ENCODE assay signal across 17 mouse cellular contexts in genomic region chr13:96571016-96571361, GRCm38 (mm10). TPM values are rescaled to one million over a fixed set of nuclear protein-coding genes. Genes with fewer than 3 reads are reported as not detected.
DNase-seq lines count a peak whose midpoint lies in the region; ATAC-seq and TF ChIP-seq lines count a peak whose summit lies in the region.
"Had no signal": no experiment of that assay in that cellular context is flagged by ENCODE, and none has a peak within 500 bp of the region (broad histone marks: within the 10 kb centered on the region; RNA-seq: fewer than 3 reads in every experiment).

No protein-coding gene starts in this region.

- 30% methylated on average over 6 of the region's 6 CpGs for WGBS in kidney, adult 2 months
- 22% methylated on average over 6 of the region's 6 CpGs for whole genome bisulfite sequencing in stomach, embryonic 15.5 days
- 35% methylated on average over 6 of the region's 6 CpGs for WGBS in stomach, postnatal 0 days
- 66% methylated on average over 6 of the region's 6 CpGs for WGBS in liver, embryonic 16.5 days (ENCODE audit: insufficient replicate concordance)
- 67% methylated on average over 6 of the region's 6 CpGs for WGBS in hindbrain, embryonic 16.5 days

- no peak overlapping the region for H3K4me3 ChIP-seq in kidney, adult 2 months (ENCODE audit: insufficient read depth, low read depth, low read length)
- no peak overlapping the region for H3K4me3 ChIP-seq in stomach, embryonic 15.5 days (replicated peaks)
- no peak overlapping the region for H3K4me3 ChIP-seq in stomach, postnatal 0 days (ENCODE audit: low read depth, low read length)
- no peak overlapping the region for H3K4me3 ChIP-seq in liver, embryonic 16.5 days (ENCODE audit: low read depth, low read length)
- H3K4me3 ChIP-seq in hindbrain, embryonic 16.5 days (ENCODE audit: low read length), result no peak overlapping the region
- H3K4me3 ChIP-seq: heart, embryonic 12.5 days; hindbrain, embryonic 15.5 days; limb, embryonic 13.5 days had no signal

- no peak for TF ChIP-seq POLR2A in kidney, adult 2 months (IDR thresholded peaks at IDR 0.05; ENCODE audit: low read depth, low read length)

- H3K4me2 ChIP-seq in stomach, embryonic 15.5 days, result no peak overlapping the region
- no peak overlapping the region for H3K4me2 ChIP-seq in stomach, postnatal 0 days (replicated peaks; ENCODE audit: low read depth)
- no peak overlapping the region for H3K4me2 ChIP-seq in liver, embryonic 16.5 days (ENCODE audit: low read depth, low read length)
- no peak overlapping the region for H3K4me2 ChIP-seq in hindbrain, embryonic 16.5 days (ENCODE audit: low read length)
- H3K4me2 ChIP-seq: heart, embryonic 12.5 days; hindbrain, embryonic 15.5 days; limb, embryonic 13.5 days had no signal

- peaks cover 12% of the 10 kb centered on the region; the same call in 1 of the 2 replicates for H3K4me1 ChIP-seq in kidney, adult 2 months (ENCODE audit: control insufficient read depth, insufficient read depth, low read length)
- 0 out of 2 replicates have a peak, but pooled peaks cover 9% of the 10 kb centered on the region for H3K4me1 ChIP-seq in stomach, embryonic 15.5 days
- no peaks in the 10 kb centered on the region; the same call in 1 of the 2 replicates for H3K4me1 ChIP-seq in stomach, postnatal 0 days (replicated peaks; ENCODE audit: control insufficient read depth, insufficient read depth)
- H3K4me1 ChIP-seq in liver, embryonic 16.5 days (ENCODE audit: control insufficient read depth, low read depth, low read length), result peaks cover 3% of the 10 kb centered on the region
- no peaks in the 10 kb centered on the region for H3K4me1 ChIP-seq in hindbrain, embryonic 16.5 days (ENCODE audit: control insufficient read depth, insufficient read depth, low read depth, low read length)
- H3K4me1 ChIP-seq: hindbrain, embryonic 15.5 days; limb, embryonic 13.5 days had no signal

- no peak for DNase-seq in kidney, adult 2 months
- no peak for DNase-seq in kidney, adult 11 months
- DNase-seq in stomach, postnatal 0 days (ENCODE audit: low spot score), result no peak
- DNase-seq in gastrocnemius, postnatal 25 days, result no peak
- no peak for DNase-seq in frontal cortex, postnatal 25 days (ENCODE audit: low spot score in 2 of 2)
- DNase-seq: adrenal gland, postnatal 25 days; cerebellum, adult 8-10 months; right cerebral cortex, postnatal 14 days; thymus, postnatal 4 days had no signal

- peaks cover 2% of the 10 kb centered on the region; the same call in 1 of the 2 replicates for H3K36me3 ChIP-seq in kidney, adult 2 months (ENCODE audit: control insufficient read depth, insufficient read depth, low read length)
- H3K36me3 ChIP-seq in stomach, embryonic 15.5 days, result no peaks in the 10 kb centered on the region
- H3K36me3 ChIP-seq in stomach, postnatal 0 days (ENCODE audit: control insufficient read depth, insufficient read depth, low read length), result peaks cover 3% of the 10 kb centered on the region; the same call in 1 of the 2 replicates
- peaks cover 4% of the 10 kb centered on the region for H3K36me3 ChIP-seq in liver, embryonic 16.5 days (ENCODE audit: control insufficient read depth, insufficient read depth)
- H3K36me3 ChIP-seq in hindbrain, embryonic 16.5 days (ENCODE audit: control insufficient read depth, insufficient read depth, low read length), result no peaks in the 10 kb centered on the region

- H3K9me3 ChIP-seq in stomach, embryonic 15.5 days, result no peaks in the 10 kb centered on the region
- no peaks in the 10 kb centered on the region for H3K9me3 ChIP-seq in stomach, postnatal 0 days (ENCODE audit: control insufficient read depth, low read length)
- no peaks in the 10 kb centered on the region for H3K9me3 ChIP-seq in liver, embryonic 16.5 days (replicated peaks; ENCODE audit: control insufficient read depth, low read length)
- H3K9me3 ChIP-seq in hindbrain, embryonic 16.5 days (ENCODE audit: control insufficient read depth, low read length), result no peaks in the 10 kb centered on the region
- H3K9me3 ChIP-seq: heart, embryonic 12.5 days; hindbrain, embryonic 15.5 days; limb, embryonic 13.5 days had no signal

- TF ChIP-seq CTCF in kidney, adult 2 months (conservative IDR thresholded peaks at IDR 0.05; ENCODE audit: insufficient read depth, insufficient read length, low read depth, low read length), result no peak
- no peak for TF ChIP-seq CTCF in stomach, postnatal 0 days (IDR thresholded peaks at IDR 0.05; ENCODE audit: low read depth)

- ATAC-seq in stomach, embryonic 15.5 days (ENCODE audit: insufficient read depth, low FRiP score, low read depth), result peak; percentile 43; the same call in 1 of the 2 replicates
- no peak for ATAC-seq in stomach, postnatal 0 days (ENCODE audit: low FRiP score, low TSS enrichment)
- no peak for ATAC-seq in liver, embryonic 16.5 days (ENCODE audit: low read depth)
- ATAC-seq in hindbrain, embryonic 16.5 days, result no peak
- ATAC-seq: forebrain, embryonic 14.5 days; midbrain, embryonic 16.5 days had no signal

- H3K27me3 ChIP-seq in kidney, adult 2 months (replicated peaks; ENCODE audit: control insufficient read depth, insufficient read depth, low read length), result no peaks in the 10 kb centered on the region
- no peaks in the 10 kb centered on the region for H3K27me3 ChIP-seq in stomach, embryonic 15.5 days (replicated peaks)
- H3K27me3 ChIP-seq in stomach, postnatal 0 days (ENCODE audit: control insufficient read depth, insufficient read depth, low read length), result no peaks in the 10 kb centered on the region
- no peaks in the 10 kb centered on the region for H3K27me3 ChIP-seq in liver, embryonic 16.5 days (ENCODE audit: control insufficient read depth, insufficient read depth, low read depth, low read length)
- H3K27me3 ChIP-seq in hindbrain, embryonic 16.5 days (replicated peaks; ENCODE audit: control insufficient read depth, insufficient read depth, low read length), result no peaks in the 10 kb centered on the region
- H3K27me3 ChIP-seq: heart, embryonic 12.5 days; hindbrain, embryonic 15.5 days; limb, embryonic 13.5 days had no signal

- TF ChIP-seq EP300 in stomach, postnatal 0 days (optimal IDR thresholded peaks at IDR 0.05), result no peak

- peak overlapping the region; percentile 54 for H3K27ac ChIP-seq in kidney, adult 2 months (ENCODE audit: insufficient read depth, low read depth, low read length)
- H3K27ac ChIP-seq in stomach, embryonic 15.5 days, result peak overlapping the region; percentile 35; the same call in 1 of the 2 replicates
- no peak overlapping the region for H3K27ac ChIP-seq in stomach, postnatal 0 days (replicated peaks)
- H3K27ac ChIP-seq in liver, embryonic 16.5 days (ENCODE audit: low read length), result peak overlapping the region; percentile 78
- no peak overlapping the region for H3K27ac ChIP-seq in hindbrain, embryonic 16.5 days (ENCODE audit: low read depth, low read length)
- H3K27ac ChIP-seq: hindbrain, embryonic 15.5 days; limb, embryonic 13.5 days had no signal

- no peak overlapping the region for H3K9ac ChIP-seq in stomach, embryonic 15.5 days
- no peak overlapping the region for H3K9ac ChIP-seq in stomach, postnatal 0 days (ENCODE audit: low read length)
- no peak overlapping the region for H3K9ac ChIP-seq in liver, embryonic 16.5 days (ENCODE audit: low read depth, low read length)
- no peak overlapping the region for H3K9ac ChIP-seq in hindbrain, embryonic 16.5 days (ENCODE audit: low read depth, low read length)
- H3K9ac ChIP-seq: heart, embryonic 12.5 days; hindbrain, embryonic 15.5 days; limb, embryonic 13.5 days had no signal

RNA-seq across cellular contexts. Expression of gene Col4a3bp, which starts 28.6 kb away (rescaled TPM):
- polyA plus RNA-seq in kidney, adult 2 months (2012; rRNA removed), result 13.1 and 13.6 TPM in 2 replicates
- 12.6 and 13.8 TPM in 2 replicates for polyA plus RNA-seq in stomach, embryonic 15.5 days (2015; fragmentation: Nextera tagmentation; extraction: Ambion mirVana)
- 6.0 and 7.0 TPM in 2 replicates for polyA plus RNA-seq in stomach, postnatal 0 days (2015; fragmentation: Nextera tagmentation; extraction: Ambion mirVana)
- 5.2 and 5.5 TPM in 2 replicates for polyA plus RNA-seq in liver, embryonic 16.5 days (2015; fragmentation: Nextera tagmentation; extraction: Ambion mirVana)
- 10 to 100 TPM; 31.5 to 39.7 TPM for total RNA-seq in gastrocnemius, postnatal 25 days (2021)
- polyA plus RNA-seq in hindbrain, embryonic 16.5 days (2015; fragmentation: Nextera tagmentation; extraction: Ambion mirVana), result 7.5 and 7.6 TPM in 2 replicates

RNA-seq across cellular contexts. Expression of gene Polk, which starts 28.6 kb away (rescaled TPM):
- polyA plus RNA-seq in kidney, adult 2 months (2012; rRNA removed), result 1.7 and 1.9 TPM in 2 replicates
- 10.1 and 10.9 TPM in 2 replicates for polyA plus RNA-seq in stomach, embryonic 15.5 days (2015; fragmentation: Nextera tagmentation; extraction: Ambion mirVana)
- polyA plus RNA-seq in stomach, postnatal 0 days (2015; fragmentation: Nextera tagmentation; extraction: Ambion mirVana), result 4.2 and 5.0 TPM in 2 replicates
- polyA plus RNA-seq in liver, embryonic 16.5 days (2015; fragmentation: Nextera tagmentation; extraction: Ambion mirVana), result 3.7 and 3.8 TPM in 2 replicates
- total RNA-seq in gastrocnemius, postnatal 25 days (2021), result 1 to 10 TPM; 3.3 to 3.7 TPM
- 7.4 and 7.9 TPM in 2 replicates for polyA plus RNA-seq in hindbrain, embryonic 16.5 days (2015; fragmentation: Nextera tagmentation; extraction: Ambion mirVana)

Comparison
In these comparisons a context has a peak if more than half of its experiments do, and no peak if none do; other contexts are left out.
1. H3K27ac ChIP-seq: peak in kidney, adult 2 months (single experiment), stomach, embryonic 15.5 days (single experiment) and liver, embryonic 16.5 days (single experiment); none in stomach, postnatal 0 days (single experiment) and hindbrain, embryonic 16.5 days (single experiment).